Mouse (Mus musculus) lung, embryonic 14.5 days (tissue): Measurements from ENCODE around the gene Stard5. TPM values are rescaled to one million over a fixed set of nuclear protein-coding genes. Genes with fewer than 3 reads are reported as not detected.

ENCODE experiments used
- ATAC-seq: fragments of 200-750 bp; cut with Nextera tagmentation; 2 replicates; pipeline ENCODE4 v1.8.0; 2017; ENCODE audit warnings: mild to moderate bottlenecking, moderate TSS enrichment, moderate library complexity; ENCODE audit not compliant: insufficient read depth
- DNase-seq: peaks from one replicate; pipeline ENCODE4 v3.0.0-alpha.2; 2015
- H3K27ac ChIP-seq: fragments of 300-500 bp; sonication (generic); 2 replicates; pipeline ENCODE4 v1.5.1; 2014; ENCODE audit warnings: low read depth, mild to moderate bottlenecking, moderate library complexity
- H3K27me3 ChIP-seq: fragments of 300-500 bp; sonication (generic); 2 replicates; pipeline ENCODE4 v1.6.1; 2014; ENCODE audit warnings: low read length, control low read depth; ENCODE audit not compliant: insufficient read depth
- H3K36me3 ChIP-seq: fragments of 300-500 bp; sonication (generic); 2 replicates; pipeline ENCODE4 v1.6.1; 2014; ENCODE audit warnings: control low read depth; ENCODE audit not compliant: insufficient read depth
- H3K4me1 ChIP-seq: fragments of 300-500 bp; sonication (generic); 2 replicates; pipeline ENCODE4 v1.6.1; 2014; ENCODE audit warnings: antibody characterized with exemption, control low read depth; ENCODE audit not compliant: insufficient read depth
- H3K4me2 ChIP-seq: fragments of 300-500 bp; sonication (generic); 2 replicates; pipeline ENCODE4 v1.6.1; 2014; ENCODE audit warnings: mild to moderate bottlenecking
- H3K4me3 ChIP-seq: fragments of 300-500 bp; sonication (generic); 2 replicates; pipeline ENCODE4 v1.5.1; 2014; ENCODE audit warnings: low read depth, low read length
- H3K9ac ChIP-seq: fragments of 300-500 bp; sonication (generic); 2 replicates; pipeline ENCODE4 v1.6.1; 2014
- H3K9me3 ChIP-seq: fragments of 300-500 bp; sonication (generic); 2 replicates; pipeline ENCODE4 v1.6.1; 2016; ENCODE audit warnings: low read depth, low read length, control low read depth
- CTCF ChIP-seq: IDR thresholded peaks from 2 replicates; pipeline ENCODE4 v1.5.1; 2016; ENCODE audit warnings: antibody characterized with exemption, low read depth
- WGBS: fragments of 180-500 bp; shearing (Covaris S2); extraction: QIAGEN DNeasy Blood & Tissue Kit; methylation state at CpG from one replicate; pipeline ENCODE4 v1.1.7; 2014; 5-methylcytosine and 5-hydroxymethylcytosine counted together
- polyA plus RNA-seq: library from polyadenylated mRNA; unstranded; fragments of >200 nt; fragmentation: Nextera tagmentation; extraction: Ambion mirVana; gene quantifications from 2 replicates; pipeline ENCODE4 v1.2.1, GENCODE M21; 2014

Stard5 gene
- polyA plus RNA-seq, 1 experiment from 2014 or later = 13.3 TPM

DNA sequence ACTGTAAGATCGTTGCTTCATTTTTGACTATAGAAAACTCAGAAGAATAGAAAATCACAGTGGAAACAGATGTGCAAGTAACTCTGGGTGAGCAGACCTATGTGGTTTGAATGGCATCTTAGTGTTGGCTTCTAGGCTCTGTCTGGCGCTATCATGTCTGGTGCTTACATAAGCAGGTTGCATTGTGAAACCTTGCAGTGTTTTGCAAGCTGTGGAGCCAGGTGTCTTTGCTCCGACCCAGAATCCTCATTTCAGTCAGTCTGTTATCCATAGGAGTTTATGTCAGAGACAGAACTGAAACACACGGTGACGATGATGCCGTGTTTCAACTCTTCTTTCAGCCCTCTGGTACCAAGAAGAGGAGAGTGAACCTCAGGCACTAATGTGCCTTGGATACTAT is 2.1 kb downstream of the Stard5 start:
- Histone ChIP-seq H3K4me2 (no peak overlapping the region), H3K9ac (no peak overlapping the region), H3K36me3 (peaks cover 6% of the 10 kb centered on the region; the same call in 1 of the 2 replicates), H3K4me3 (no peak overlapping the region), H3K27me3 (no peaks in the 10 kb centered on the region), H3K27ac (no peak overlapping the region), H3K9me3 (no peaks in the 10 kb centered on the region), H3K4me1 (peaks cover 16% of the 10 kb centered on the region)
- ATAC-seq (no peak), DNase-seq (no peak)
- no peak for TF ChIP-seq CTCF
- WGBS = 77% methylated on average over 6 of the region's 6 CpGs

- no peaks in the 10 kb centered on the region for H3K9me3 ChIP-seq
- no peak overlapping the region for H3K4me2 ChIP-seq
- H3K4me1 ChIP-seq = peaks cover 15% of the 10 kb centered on the region
- no peak for ATAC-seq
- TF ChIP-seq CTCF = no peak
- no peak overlapping the region for H3K9ac ChIP-seq
- no peak overlapping the region for H3K4me3 ChIP-seq
- WGBS = 81% methylated on average over 2 of the region's 2 CpGs
- H3K36me3 ChIP-seq = peaks cover 11% of the 10 kb centered on the region; the same call in 1 of the 2 replicates
- no peak overlapping the region for H3K27ac ChIP-seq
- no peak for DNase-seq
- H3K27me3 ChIP-seq = no peaks in the 10 kb centered on the region
Observed at GRCm38 (mm10) chr7:83635726-83636125, 4.0 kb downstream of the Stard5 start.

- no peak for TF ChIP-seq CTCF
- H3K9me3 ChIP-seq = no peaks in the 10 kb centered on the region
- no peak overlapping the region for H3K4me3 ChIP-seq
- H3K27ac ChIP-seq = no peak overlapping the region
- H3K4me2 ChIP-seq = no peak overlapping the region
- no peak overlapping the region for H3K9ac ChIP-seq
- DNase-seq (no peak), ATAC-seq (no peak)
- WGBS = 90% methylated on average over 8 of the region's 8 CpGs
- peaks cover 8% of the 10 kb centered on the region for H3K4me1 ChIP-seq
- H3K27me3 ChIP-seq = no peaks in the 10 kb centered on the region
- H3K36me3 ChIP-seq = peaks cover 14% of the 10 kb centered on the region; the same call in 1 of the 2 replicates
Observed at GRCm38 (mm10) chr7:83636425-83636824, 4.7 kb downstream of the Stard5 start.

GRCm38 (mm10) chr7:83637781-83638583 is 6.2 kb downstream of the Stard5 start:
- 87% methylated on average over 8 of the region's 8 CpGs for WGBS
- peaks cover 14% of the 10 kb centered on the region; the same call in 1 of the 2 replicates for H3K36me3 ChIP-seq
- H3K27ac ChIP-seq = no peak overlapping the region

GRCm38 (mm10) chr7:83639084-83639483 is 7.3 kb downstream of the Stard5 start:
- no peaks in the 10 kb centered on the region for H3K9me3 ChIP-seq
- no peak overlapping the region for H3K4me3 ChIP-seq
- TF ChIP-seq CTCF = no peak
- no peak overlapping the region for H3K27ac ChIP-seq
- no peaks in the 10 kb centered on the region for H3K27me3 ChIP-seq
- peaks cover 14% of the 10 kb centered on the region; the same call in 1 of the 2 replicates for H3K36me3 ChIP-seq
- no peak overlapping the region for H3K4me2 ChIP-seq
- no peak for ATAC-seq
- H3K4me1 ChIP-seq = no peaks in the 10 kb centered on the region
- 77% methylated on average over 3 of the region's 3 CpGs for WGBS
- no peak for DNase-seq
- no peak overlapping the region for H3K9ac ChIP-seq

More at GRCm38 (mm10) chr7:83637781-83638583, 6.2 kb downstream of the Stard5 start:
- H3K9ac ChIP-seq = no peak overlapping the region
- no peak overlapping the region for H3K4me3 ChIP-seq
- no peaks in the 10 kb centered on the region for H3K27me3 ChIP-seq
- ATAC-seq (no peak), DNase-seq (no peak)
- TF ChIP-seq CTCF = no peak
- no peaks in the 10 kb centered on the region for H3K9me3 ChIP-seq
- H3K4me1 ChIP-seq = peaks cover 4% of the 10 kb centered on the region
- H3K4me2 ChIP-seq = no peak overlapping the region

DNA sequence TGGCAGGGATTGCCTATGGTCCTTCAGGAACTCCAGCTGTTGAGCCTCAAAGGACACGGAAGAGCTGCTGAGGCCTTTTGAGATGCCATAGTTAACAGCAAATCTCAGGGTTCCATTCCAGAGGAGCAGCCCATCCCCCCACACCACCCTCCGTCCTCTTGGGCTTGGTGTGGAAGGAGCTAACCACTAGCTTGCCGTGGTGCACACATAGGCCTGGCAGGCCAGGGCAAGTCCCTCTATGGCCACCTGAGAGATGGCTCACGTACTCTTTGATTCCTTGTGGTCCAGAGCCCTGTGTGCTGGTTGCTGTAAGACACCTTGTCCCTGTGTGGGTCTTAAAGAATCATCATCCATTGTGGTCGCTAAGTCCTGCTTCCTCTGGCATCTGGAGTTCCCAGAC is 8.8 kb downstream of the Stard5 start:
- Histone ChIP-seq H3K4me1 (no peaks in the 10 kb centered on the region), H3K9me3 (no peaks in the 10 kb centered on the region), H3K4me3 (no peak overlapping the region), H3K27ac (no peak overlapping the region), H3K27me3 (no peaks in the 10 kb centered on the region), H3K4me2 (no peak overlapping the region), H3K36me3 (peaks cover 14% of the 10 kb centered on the region; the same call in 1 of the 2 replicates), H3K9ac (no peak overlapping the region)
- 82% methylated on average over 5 of the region's 5 CpGs for WGBS
- DNase-seq (peak; percentile 32), ATAC-seq (no peak)
- no peak for TF ChIP-seq CTCF

- DNase-seq = no peak
- WGBS = 58% methylated on average over 2 of the region's 2 CpGs
- Histone ChIP-seq H3K36me3 (peaks cover 14% of the 10 kb centered on the region; the same call in 1 of the 2 replicates), H3K27me3 (no peaks in the 10 kb centered on the region), H3K27ac (no peak overlapping the region), H3K9me3 (no peaks in the 10 kb centered on the region), H3K4me1 (no peaks in the 10 kb centered on the region), H3K4me2 (no peak overlapping the region), H3K4me3 (no peak overlapping the region), H3K9ac (no peak overlapping the region)
- no peak for TF ChIP-seq CTCF
- no peak for ATAC-seq
Observed at GRCm38 (mm10) chr7:83641163-83641562, 9.4 kb downstream of the Stard5 start.
